Mouse (Mus musculus): ENCODE measurements around the gene Phrf1.

DNA sequence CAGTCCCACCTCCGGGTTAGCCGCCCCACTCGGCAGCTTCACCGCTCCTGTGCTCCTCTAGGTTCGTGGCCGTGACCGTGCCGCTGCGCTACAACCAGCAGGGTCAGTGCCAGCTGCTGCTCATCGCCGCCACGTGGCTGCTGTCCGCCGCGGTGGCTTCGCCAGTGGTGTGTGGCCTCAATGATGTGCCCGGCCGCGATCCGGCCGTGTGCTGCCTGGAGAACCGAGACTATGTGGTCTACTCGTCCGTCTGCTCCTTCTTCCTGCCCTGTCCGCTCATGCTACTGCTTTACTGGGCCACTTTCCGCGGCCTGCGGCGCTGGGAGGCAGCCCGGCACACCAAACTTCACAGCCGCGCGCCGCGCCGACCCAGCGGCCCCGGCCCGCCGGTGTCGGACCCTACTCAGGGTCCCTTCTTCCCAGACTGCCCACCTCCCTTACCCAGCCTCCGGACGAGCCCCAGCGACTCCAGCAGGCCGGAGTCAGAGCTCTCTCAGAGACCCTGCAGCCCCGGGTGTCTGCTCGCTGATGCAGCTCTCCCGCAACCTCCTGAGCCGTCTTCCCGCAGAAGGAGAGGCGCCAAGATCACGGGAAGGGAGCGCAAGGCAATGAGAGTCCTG lies 65.4 kb downstream of the Phrf1 start:
- no peak for TF ChIP-seq E2F4 (IDR thresholded peaks at IDR 0.05; ENCODE audit: borderline replicate concordance, low read depth, low read length)
- TF ChIP-seq EP300 (IDR thresholded peaks at IDR 0.05; ENCODE audit: low read depth in 1 of 2, low read length in 2 of 2): no peak
- no peak for TF ChIP-seq GATA1 (IDR thresholded peaks at IDR 0.05; ENCODE audit: low read depth, low read length)
- TF ChIP-seq CTCF (IDR thresholded peaks at IDR 0.05 in 2 of 3, conservative IDR thresholded peaks at IDR 0.05 in 1 of 3; ENCODE audit: control insufficient read depth in 1 of 3, insufficient read depth in 1 of 3, low read depth in 2 of 3, low read length in 3 of 3, poor library complexity in 1 of 3, severe bottlenecking in 1 of 3): no peak

All from MEL (cell line).